Mouse (Mus musculus) liver, embryonic 14.5 days (tissue): ENCODE data around the gene Nfia. TPM values are rescaled to one million over a fixed set of nuclear protein-coding genes. Genes with fewer than 3 reads are reported as not detected.

ENCODE experiments used
- ATAC-seq: fragments of 200-750 bp; cut with Nextera tagmentation; 2 replicates; pipeline ENCODE4 v1.8.0; 2017; ENCODE audit warnings: moderate number of reproducible peaks, mild to moderate bottlenecking, moderate library complexity; ENCODE audit not compliant: insufficient read depth
- DNase-seq, 3 experiments: peaks; one replicate each; pipeline ENCODE4 v3.0.0-alpha.2; 2012 to 2013; ENCODE audit warnings: low read depth in 3 of 3, low spot score in 3 of 3
- H3K27ac ChIP-seq: fragments of 300-500 bp; sonication (generic); 2 replicates; pipeline ENCODE4 v1.5.1; 2014; ENCODE audit warnings: moderate library complexity, mild to moderate bottlenecking, control low read depth, inconsistent platforms
- H3K27me3 ChIP-seq: fragments of 300-500 bp; sonication (generic); 2 replicates; pipeline ENCODE4 v1.6.1; 2014; ENCODE audit warnings: mild to moderate bottlenecking, low read length, moderate library complexity; ENCODE audit not compliant: control insufficient read depth, insufficient read depth
- H3K36me3 ChIP-seq: fragments of 300-500 bp; sonication (generic); replicated peaks from 2 replicates; pipeline ENCODE4 v1.6.1; 2014; ENCODE audit warnings: low read depth; ENCODE audit not compliant: control insufficient read depth, insufficient read depth
- H3K4me1 ChIP-seq, 2 experiments: fragments of 200-500 bp in 1 of 2; fragments of 300-500 bp in 1 of 2; sonication (generic) in 1 of 2; replicated peaks; 2 replicates each; pipeline ENCODE4 v1.6.1; 2012 to 2014; ENCODE audit warnings: antibody characterized with exemption in 1 of 2, inconsistent platforms in 1 of 2, low read length in 1 of 2; ENCODE audit not compliant: control insufficient read depth in 2 of 2, insufficient read depth in 2 of 2
- H3K4me2 ChIP-seq: fragments of 300-500 bp; sonication (generic); 2 replicates; pipeline ENCODE4 v1.6.1; 2014; ENCODE audit warnings: low read depth, mild to moderate bottlenecking, control low read depth, moderate library complexity
- H3K4me3 ChIP-seq, 2 experiments: fragments of 200-500 bp in 1 of 2; fragments of 300-500 bp in 1 of 2; sonication (generic) in 1 of 2; 2 replicates each; pipeline ENCODE4 v1.5.1; 2012 to 2014; ENCODE audit warnings: low read depth in 2 of 2, low read length in 2 of 2, mild to moderate bottlenecking in 2 of 2, control low read depth in 1 of 2, inconsistent platforms in 1 of 2, moderate library complexity in 1 of 2; ENCODE audit not compliant: insufficient read depth in 1 of 2
- H3K9ac ChIP-seq: fragments of 300-500 bp; sonication (generic); replicated peaks from 2 replicates; pipeline ENCODE4 v1.6.1; 2014; ENCODE audit warnings: mild to moderate bottlenecking, control low read depth, moderate library complexity
- H3K9me3 ChIP-seq: fragments of 300-500 bp; sonication (generic); 2 replicates; pipeline ENCODE4 v1.6.1; 2016; ENCODE audit warnings: low read length, mixed read lengths; ENCODE audit not compliant: control insufficient read depth
- CTCF ChIP-seq: IDR thresholded peaks from 2 replicates; pipeline ENCODE4 v1.5.1; 2016; ENCODE audit warnings: antibody characterized with exemption, low read depth, control low read depth
- EP300 ChIP-seq: IDR thresholded peaks from 2 replicates; pipeline ENCODE4 v1.6.1; 2016; ENCODE audit warnings: antibody characterized with exemption, low read depth
- WGBS: fragments of 180-500 bp; shearing (Covaris S2); extraction: QIAGEN DNeasy Blood & Tissue Kit; methylation state at CpG from one replicate; pipeline ENCODE4 v1.1.7; 2014; ENCODE audit not compliant: insufficient replicate concordance; 5-methylcytosine and 5-hydroxymethylcytosine counted together
- polyA plus RNA-seq, 2 experiments: library from polyadenylated mRNA; depleted of rRNA in 1 of 2; stranded (reverse) in 1 of 2; unstranded in 1 of 2; fragments of >200 nt; fragmentation: Nextera tagmentation in 1 of 2; extraction: Ambion mirVana in 1 of 2; gene quantifications; 2 replicates each; pipeline versions ENCODE4 v1.2.1 to v1.2.3; 2012 to 2014

The Nfia gene
- polyA plus RNA-seq, 2 experiments, result 1.0 to 2.6 TPM

GRCm38 (mm10) chr4:97919773-97920172, 147.2 kb downstream of the Nfia start:
- Histone ChIP-seq H3K4me2 (no peak overlapping the region), H3K9ac (no peak overlapping the region)
- ATAC-seq, result no peak

DNA sequence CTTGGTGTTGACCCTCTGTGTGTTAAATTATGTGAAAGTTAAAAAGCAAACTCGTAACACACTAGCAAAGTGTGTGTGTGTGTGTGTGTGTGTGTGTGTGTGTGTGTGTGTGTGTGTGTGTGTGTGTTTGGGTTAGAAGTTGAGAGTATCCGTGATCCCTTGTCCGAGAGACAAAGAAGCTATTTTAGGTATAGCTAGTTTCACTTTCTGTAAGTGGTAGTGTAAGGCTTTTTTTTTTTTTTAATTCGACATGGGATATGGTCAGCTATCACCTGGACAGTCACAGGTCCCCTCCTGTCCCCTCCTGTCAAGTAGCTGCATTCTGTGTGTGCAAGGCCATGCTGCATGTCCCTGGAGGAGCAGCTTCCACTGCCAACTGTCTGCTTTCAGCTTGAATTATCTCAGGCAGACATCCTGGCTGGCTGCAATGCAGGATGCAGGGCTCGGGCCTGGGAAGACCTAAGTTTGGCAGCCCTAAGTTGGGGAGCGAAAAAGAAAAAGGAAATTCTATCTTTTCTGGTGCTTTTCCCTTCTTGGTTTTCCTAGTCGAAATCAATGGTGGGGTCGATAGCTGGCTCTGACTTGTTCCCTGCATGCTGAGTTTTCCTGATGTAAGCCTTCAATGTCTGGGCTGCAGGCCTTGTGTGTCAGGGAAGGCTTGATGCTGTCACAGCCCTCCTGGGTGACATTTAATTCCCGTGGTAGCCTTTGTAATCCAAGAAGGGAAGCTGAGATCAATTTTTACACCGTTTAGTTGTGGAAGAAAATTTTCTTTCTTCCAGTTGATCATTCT, 147.9 kb downstream of the Nfia start:
- Histone ChIP-seq H3K9me3 (no peaks in the 10 kb centered on the region), H3K4me3 (no peak overlapping the region), H3K27me3 (no peaks in the 10 kb centered on the region), H3K27ac (no peak overlapping the region), H3K4me2 (peak overlapping the region; percentile 11; the same call in 1 of the 2 replicates), H3K4me1 (peaks cover 0 to 13% of the 10 kb centered on the region in 2 experiments; a peak in 2 of 4 replicates), H3K36me3 (no peaks in the 10 kb centered on the region), H3K9ac (no peak overlapping the region)
- DNase-seq (no peak), ATAC-seq (no peak)
- 43% methylated on average over 10 of the region's 10 CpGs for WGBS
- TF ChIP-seq CTCF, result no peak
- TF ChIP-seq EP300, result no peak

More at GRCm38 (mm10) chr4:97919773-97920172, 147.2 kb downstream of the Nfia start:
- TF ChIP-seq CTCF, result no peak
- no peak for TF ChIP-seq EP300
- H3K27ac ChIP-seq, result no peak overlapping the region
- H3K36me3 ChIP-seq, result no peaks in the 10 kb centered on the region
- H3K4me1 ChIP-seq, result peaks cover 0 to 13% of the 10 kb centered on the region in 2 experiments; a peak in 2 of 4 replicates
- no peak overlapping the region for H3K4me3 ChIP-seq
- DNase-seq, result no peak
- H3K9me3 ChIP-seq, result no peaks in the 10 kb centered on the region
- no peaks in the 10 kb centered on the region for H3K27me3 ChIP-seq
- 66% methylated on average over 2 of the region's 2 CpGs for WGBS

- no peak overlapping the region for H3K4me2 ChIP-seq
- TF ChIP-seq EP300, result no peak
- H3K9ac ChIP-seq, result no peak overlapping the region
- no peaks in the 10 kb centered on the region for H3K36me3 ChIP-seq
- no peak for DNase-seq
- peaks cover 0 to 13% of the 10 kb centered on the region in 2 experiments; a peak in 2 of 4 replicates for H3K4me1 ChIP-seq
- H3K27ac ChIP-seq, result no peak overlapping the region
- H3K9me3 ChIP-seq, result no peaks in the 10 kb centered on the region
- no peak for ATAC-seq
- H3K4me3 ChIP-seq, result no peak overlapping the region
- H3K27me3 ChIP-seq, result no peaks in the 10 kb centered on the region
Observed at GRCm38 (mm10) chr4:97921682-97922081, 149.1 kb downstream of the Nfia start.

DNA sequence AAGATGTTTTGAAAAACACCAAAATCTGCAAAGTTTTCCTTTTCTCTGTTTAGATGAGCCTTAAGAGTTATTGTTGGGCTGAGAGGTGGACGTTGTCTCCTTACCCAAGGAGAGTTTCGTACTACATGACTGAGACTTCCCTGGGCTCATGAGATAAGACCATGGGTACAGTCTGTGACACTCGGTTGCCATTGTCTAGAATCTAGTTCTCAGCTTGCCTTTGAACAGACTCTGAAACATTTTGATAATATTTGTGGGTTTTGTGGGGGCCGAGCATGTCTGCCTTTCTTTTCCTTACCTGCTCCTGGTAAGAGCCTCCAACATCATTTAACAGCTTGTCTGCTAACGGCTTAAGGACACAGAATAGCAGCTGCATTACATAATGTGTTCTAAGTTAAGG, 150.7 kb downstream of the Nfia start:
- H3K27ac ChIP-seq, result peak overlapping the region; percentile 18; the same call in 1 of the 2 replicates
- H3K9ac ChIP-seq, result no peak overlapping the region
- H3K4me3 ChIP-seq, result no peak overlapping the region
- H3K4me1 ChIP-seq, result peaks cover 0 to 13% of the 10 kb centered on the region in 2 experiments; a peak in 2 of 4 replicates
- 20% methylated on average over 5 of the region's 5 CpGs for WGBS
- no peak overlapping the region for H3K4me2 ChIP-seq
- no peaks in the 10 kb centered on the region for H3K36me3 ChIP-seq
- TF ChIP-seq EP300 (peak; percentile 80), CTCF (no peak)
- no peaks in the 10 kb centered on the region for H3K9me3 ChIP-seq
- DNase-seq (peak; percentile 28 to 47 (median 43)), ATAC-seq (peak; percentile 84)
- H3K27me3 ChIP-seq, result no peaks in the 10 kb centered on the region

GRCm38 (mm10) chr4:97923876-97924316, 151.4 kb downstream of the Nfia start:
- no peak for ATAC-seq
- no peaks in the 10 kb centered on the region for H3K9me3 ChIP-seq
- peaks cover 0 to 13% of the 10 kb centered on the region in 2 experiments; a peak in 2 of 4 replicates for H3K4me1 ChIP-seq
- H3K27me3 ChIP-seq, result no peaks in the 10 kb centered on the region
- no peak overlapping the region for H3K27ac ChIP-seq
- H3K36me3 ChIP-seq, result no peaks in the 10 kb centered on the region
- TF ChIP-seq EP300 (no peak), CTCF (no peak)
- 58% methylated on average over 8 of the region's 8 CpGs for WGBS
- no peak overlapping the region for H3K4me3 ChIP-seq
- no peak for DNase-seq
- no peak overlapping the region for H3K9ac ChIP-seq
- no peak overlapping the region for H3K4me2 ChIP-seq
